25 mouse cellular contexts compared by ENCODE assay signal in the genomic region with DNA sequence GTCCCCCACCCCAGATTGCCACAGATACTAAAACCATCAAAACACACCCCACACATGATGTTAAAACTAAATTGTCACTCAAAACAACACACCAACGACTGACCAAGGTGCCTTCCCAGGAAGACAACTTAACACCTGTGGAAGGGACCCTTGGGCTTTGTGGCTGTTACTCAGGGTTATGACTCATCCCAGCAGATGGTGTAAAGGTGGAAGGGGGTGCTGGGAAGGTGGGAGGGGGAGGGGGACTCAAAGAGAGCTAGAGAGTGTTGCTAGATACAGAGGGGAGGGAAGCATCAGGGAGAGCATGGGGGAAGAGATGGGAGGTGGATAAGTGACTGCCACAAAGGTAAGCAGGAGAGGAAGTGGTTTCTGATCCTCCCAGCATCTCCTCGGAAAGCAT.
"Had no signal": no experiment of that assay in that cellular context is flagged by ENCODE, and none has a peak within 500 bp of the region (broad histone marks: within the 10 kb centered on the region; RNA-seq: fewer than 3 reads in every experiment).

No protein-coding gene starts in this region.

- H3K9me3 ChIP-seq: heart, embryonic 13.5 days; heart, embryonic 15.5 days; hindbrain, embryonic 10.5 days; hindbrain, embryonic 12.5 days; kidney, embryonic 15.5 days; limb, embryonic 13.5 days; limb, embryonic 15.5 days; liver, embryonic 12.5 days had no signal

- H3K4me2 ChIP-seq: heart, embryonic 11.5 days; heart, embryonic 13.5 days; heart, embryonic 15.5 days; hindbrain, embryonic 12.5 days; hindbrain, embryonic 14.5 days; kidney, embryonic 15.5 days; limb, embryonic 13.5 days; limb, embryonic 15.5 days; liver, embryonic 12.5 days had no signal

- H3K4me1 ChIP-seq: hindbrain, embryonic 12.5 days; kidney, embryonic 15.5 days; limb, embryonic 13.5 days; limb, embryonic 15.5 days; liver, embryonic 12.5 days had no signal

- DNase-seq: gastrocnemius, adult 2 months; gastrocnemius, postnatal 10 days; gastrocnemius, postnatal 25 days; heart, adult 2 months; heart, postnatal 10 days; heart, postnatal 4 days; kidney, adult 11 months; kidney, adult 2 months; kidney, adult 9 months; kidney, postnatal 14 days; kidney, postnatal 4 days; left cerebral cortex, postnatal 4 days had no signal

- H3K27ac ChIP-seq: gastrocnemius, adult 2 months; heart, adult 2 months; heart, embryonic 13.5 days; heart, embryonic 15.5 days; hindbrain, embryonic 10.5 days; hindbrain, embryonic 12.5 days; hindbrain, embryonic 14.5 days; kidney, embryonic 15.5 days; kidney, postnatal 0 days; limb, embryonic 13.5 days; limb, embryonic 15.5 days; liver, embryonic 12.5 days; liver, embryonic 14.5 days had no signal

- H3K4me3 ChIP-seq: gastrocnemius, adult 2 months; heart, adult 2 months; heart, embryonic 13.5 days; heart, embryonic 15.5 days; hindbrain, embryonic 10.5 days; hindbrain, embryonic 12.5 days; kidney, embryonic 15.5 days; layer of hippocampus, adult 2 months; limb, embryonic 13.5 days; limb, embryonic 15.5 days; liver, embryonic 12.5 days had no signal

- H3K9ac ChIP-seq: heart, embryonic 13.5 days; heart, embryonic 15.5 days; hindbrain, embryonic 12.5 days; hindbrain, embryonic 14.5 days; kidney, embryonic 15.5 days; limb, embryonic 13.5 days; limb, embryonic 15.5 days; liver, embryonic 12.5 days; liver, embryonic 14.5 days had no signal

- H3K36me3 ChIP-seq: heart, embryonic 15.5 days; hindbrain, embryonic 10.5 days; hindbrain, embryonic 12.5 days; kidney, embryonic 15.5 days; liver, embryonic 12.5 days had no signal

- H3K27me3 ChIP-seq: heart, embryonic 13.5 days; heart, embryonic 15.5 days; hindbrain, embryonic 12.5 days; kidney, embryonic 15.5 days; limb, embryonic 13.5 days; limb, embryonic 15.5 days; liver, embryonic 12.5 days had no signal
